Mouse (Mus musculus) skeletal muscle tissue, adult 2 months (tissue): ENCODE results near the gene Rp9.

Experiments
- DNase-seq: peaks from one replicate; pipeline ENCODE4 v3.0.0-alpha.2; 2012; ENCODE audit warnings: low read depth, low spot score

Gene Rp9

DNA sequence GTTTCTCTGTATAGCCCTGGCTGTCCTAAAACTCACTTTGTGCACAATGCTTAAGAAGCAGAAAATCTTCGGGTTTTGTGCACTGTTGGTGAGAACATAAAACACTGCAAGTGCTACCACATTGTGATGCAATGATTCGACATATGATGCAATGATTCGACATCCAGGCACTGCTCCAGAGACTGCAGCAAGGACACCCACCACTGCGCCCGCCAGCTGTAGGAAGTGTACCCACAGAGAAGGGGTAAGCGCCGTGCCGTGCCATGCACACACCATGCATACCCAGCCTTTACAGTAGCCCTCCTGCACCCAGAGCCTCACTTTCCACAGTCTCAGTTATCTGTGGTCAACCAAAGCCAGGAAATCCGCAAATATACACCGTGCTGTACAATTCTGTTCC lies 102.9 kb downstream of the Rp9 start:
- DNase-seq = no peak

DNA sequence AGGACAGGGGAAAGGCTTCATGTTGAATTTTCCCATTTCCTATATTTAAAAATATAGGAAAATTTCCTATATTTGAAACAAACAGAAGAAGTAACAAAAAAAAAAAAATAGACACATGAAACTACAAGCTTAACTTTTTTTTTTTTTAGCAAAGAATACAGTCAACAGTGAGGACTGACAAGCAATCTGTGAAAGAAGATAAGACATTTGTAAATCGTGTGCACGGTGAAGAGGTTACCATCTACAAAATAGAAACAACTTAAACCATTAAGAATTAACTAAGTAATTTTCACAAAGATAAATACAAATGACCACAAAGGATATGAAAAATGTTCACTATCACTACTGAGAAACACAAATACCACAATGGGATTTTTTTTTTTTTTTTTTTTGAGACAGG lies 103.3 kb downstream of the Rp9 start:
- DNase-seq = no peak
